In genomic region chr11:83271951-83272843, GRCm38 (mm10) we compare ENCODE assay signal across 1 mouse cellular context.
TF ChIP-seq lines count a peak whose summit lies in the region.

No protein-coding gene starts in this region.

TF ChIP-seq in MEL, 35 proteins besides CTCF, POLR2A, EP300 and RAD21 (continued from another document):
- TF ChIP-seq MAFK (IDR thresholded peaks at IDR 0.05; ENCODE audit: borderline replicate concordance, low read depth, low read length): 0 out of 2 replicates have a peak, but pooled peaks have one; percentile 14
- TF ChIP-seq ZNF384 (IDR thresholded peaks at IDR 0.05; ENCODE audit: low read depth, low read length): peak; percentile 80
- TF ChIP-seq MYB (IDR thresholded peaks at IDR 0.05; ENCODE audit: low read depth, low read length): peak; percentile 32; the same call in 1 of the 2 replicates
- peak; percentile 50 for TF ChIP-seq SIN3A (IDR thresholded peaks at IDR 0.05; ENCODE audit: low read length)
- TF ChIP-seq UBTF (IDR thresholded peaks at IDR 0.05; ENCODE audit: borderline replicate concordance, insufficient read depth, low read depth, low read length): no peak
- no peak for TF ChIP-seq POLR2AphosphoS5 (IDR thresholded peaks at IDR 0.05; ENCODE audit: borderline replicate concordance, low read depth, low read length)
- TF ChIP-seq ZKSCAN1 (IDR thresholded peaks at IDR 0.05; ENCODE audit: low read depth, low read length): no peak
- no peak for TF ChIP-seq CHD2 (IDR thresholded peaks at IDR 0.05; ENCODE audit: low read length)
